ENCODE assay signal across 11 mouse cellular contexts in genomic region chr2:97232966-97233365, GRCm38 (mm10).
DNase-seq lines count a peak whose midpoint lies in the region; ATAC-seq and TF ChIP-seq lines count a peak whose summit lies in the region.
"Had no signal": no experiment of that assay in that cellular context is flagged by ENCODE, and none has a peak within 500 bp of the region (broad histone marks: within the 10 kb centered on the region; RNA-seq: fewer than 3 reads in every experiment).

No protein-coding gene starts in this region.

- TF ChIP-seq POLR2A in brain, embryonic 14.5 days (IDR thresholded peaks at IDR 0.05; ENCODE audit: borderline replicate concordance, extremely low read depth, insufficient read depth, insufficient read length, poor library complexity, severe bottlenecking), result no peak

- DNase-seq in gastrocnemius, adult 2 months, result peak; percentile 26
- no peak for DNase-seq in gastrocnemius, postnatal 14 days
- DNase-seq in brain, embryonic 14.5 days (ENCODE audit: low read depth), result peak; percentile 89
- peak; percentile 71 to 82 for DNase-seq in cerebellum, postnatal 25 days
- DNase-seq in left cerebral cortex, adult 18-20 months (ENCODE audit: low spot score in 2 of 2), result peak; percentile 13 to 25
- no peak for DNase-seq in Muller cell, postnatal 12 days (ENCODE audit: inconsistent ontology term)
- DNase-seq: kidney, postnatal 4 days; thymus, postnatal 4 days had no signal

- H3K36me3 ChIP-seq in kidney, embryonic 15.5 days, result no peaks in the 10 kb centered on the region
- H3K36me3 ChIP-seq in hindbrain, embryonic 12.5 days, result no peaks in the 10 kb centered on the region
- H3K36me3 ChIP-seq: embryonic facial prominence, embryonic 12.5 days had no signal

- no peaks in the 10 kb centered on the region for H3K9me3 ChIP-seq in kidney, embryonic 15.5 days (replicated peaks)
- H3K9me3 ChIP-seq in hindbrain, embryonic 12.5 days (replicated peaks), result no peaks in the 10 kb centered on the region
- H3K9me3 ChIP-seq: embryonic facial prominence, embryonic 12.5 days had no signal

- H3K4me1 ChIP-seq in kidney, embryonic 15.5 days, result no peaks in the 10 kb centered on the region
- no peaks in the 10 kb centered on the region for H3K4me1 ChIP-seq in hindbrain, embryonic 12.5 days
- H3K4me1 ChIP-seq: embryonic facial prominence, embryonic 12.5 days had no signal

- no peak for ATAC-seq in kidney, embryonic 15.5 days (replicated peaks; ENCODE audit: low FRiP score)
- no peak for ATAC-seq in hindbrain, embryonic 12.5 days (ENCODE audit: low FRiP score)

- no peak overlapping the region for H3K9ac ChIP-seq in kidney, embryonic 15.5 days
- no peak overlapping the region for H3K9ac ChIP-seq in hindbrain, embryonic 12.5 days
- H3K9ac ChIP-seq: embryonic facial prominence, embryonic 12.5 days had no signal

- intact Hi-C loops in gastrocnemius, adult 2 months (cut with DNase I), result no loop called here
- intact Hi-C loops in gastrocnemius, postnatal 14 days (cut with DNase I; ENCODE audit: low total_unique reads), result no loop called here

- no peaks in the 10 kb centered on the region for H3K27me3 ChIP-seq in kidney, embryonic 15.5 days
- no peaks in the 10 kb centered on the region for H3K27me3 ChIP-seq in hindbrain, embryonic 12.5 days
- H3K27me3 ChIP-seq: embryonic facial prominence, embryonic 12.5 days had no signal

- no peak overlapping the region for H3K27ac ChIP-seq in gastrocnemius, adult 2 months
- H3K27ac ChIP-seq in kidney, embryonic 15.5 days, result no peak overlapping the region
- H3K27ac ChIP-seq in hindbrain, embryonic 12.5 days, result no peak overlapping the region
- H3K27ac ChIP-seq: embryonic facial prominence, embryonic 12.5 days had no signal

- H3K4me2 ChIP-seq in kidney, embryonic 15.5 days, result no peak overlapping the region
- no peak overlapping the region for H3K4me2 ChIP-seq in hindbrain, embryonic 12.5 days (replicated peaks)
- H3K4me2 ChIP-seq: embryonic facial prominence, embryonic 12.5 days had no signal

- TF ChIP-seq CTCF in gastrocnemius, adult 2 months (IDR thresholded peaks at IDR 0.05), result no peak
- TF ChIP-seq CTCF in brain, embryonic 14.5 days (IDR thresholded peaks at IDR 0.05; ENCODE audit: borderline replicate concordance, extremely low read depth, insufficient read depth, insufficient read length), result no peak

- WGBS in kidney, embryonic 15.5 days, result 81% methylated on average over 3 of the region's 3 CpGs
- 83% methylated on average over 3 of the region's 3 CpGs for WGBS in hindbrain, embryonic 12.5 days

- H3K4me3 ChIP-seq in gastrocnemius, adult 2 months, result no peak overlapping the region
- no peak overlapping the region for H3K4me3 ChIP-seq in kidney, embryonic 15.5 days (replicated peaks)
- no peak overlapping the region for H3K4me3 ChIP-seq in hindbrain, embryonic 12.5 days
- H3K4me3 ChIP-seq: embryonic facial prominence, embryonic 12.5 days had no signal

Comparison
In these comparisons a context has a peak if more than half of its experiments do, and no peak if none do; other contexts are left out.
1. DNase-seq: peak in gastrocnemius, adult 2 months (single experiment), brain, embryonic 14.5 days (single experiment), cerebellum, postnatal 25 days (2 of 2) and left cerebral cortex, adult 18-20 months (2 of 2); none in gastrocnemius, postnatal 14 days (single experiment) and Muller cell, postnatal 12 days (single experiment).